Mouse (Mus musculus): ENCODE measurements at regions not wholly inside any gene's neighbourhood (a gene's known extent, or its start where the extent isn't known, plus 50 kb on each side); places are given as distances from the start of the nearest gene placed in this dataset.

DNA sequence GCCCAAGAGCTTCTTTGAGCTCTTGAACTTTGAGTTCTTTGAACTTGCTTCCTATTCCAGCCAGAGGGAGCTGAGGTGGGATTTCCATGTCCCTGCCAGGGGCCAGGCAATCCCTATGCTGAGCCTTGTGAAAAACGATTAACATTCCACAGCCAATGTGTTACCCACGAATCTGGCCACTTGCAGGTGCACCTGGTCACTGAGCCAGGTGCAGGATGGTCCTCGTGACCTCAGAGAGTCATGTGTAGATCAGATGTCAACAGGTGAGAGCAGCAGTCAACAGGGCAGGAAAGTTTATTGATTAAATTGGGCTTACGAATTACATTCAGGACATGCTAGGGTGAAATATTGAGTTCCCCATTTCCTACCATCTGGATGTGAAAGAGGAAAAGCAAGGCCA, 275.4 kb upstream of the Rsrc1 start:
- ATAC-seq (replicated peaks; ENCODE audit: low read depth, poor library complexity, severe bottlenecking), result no peak

DNA sequence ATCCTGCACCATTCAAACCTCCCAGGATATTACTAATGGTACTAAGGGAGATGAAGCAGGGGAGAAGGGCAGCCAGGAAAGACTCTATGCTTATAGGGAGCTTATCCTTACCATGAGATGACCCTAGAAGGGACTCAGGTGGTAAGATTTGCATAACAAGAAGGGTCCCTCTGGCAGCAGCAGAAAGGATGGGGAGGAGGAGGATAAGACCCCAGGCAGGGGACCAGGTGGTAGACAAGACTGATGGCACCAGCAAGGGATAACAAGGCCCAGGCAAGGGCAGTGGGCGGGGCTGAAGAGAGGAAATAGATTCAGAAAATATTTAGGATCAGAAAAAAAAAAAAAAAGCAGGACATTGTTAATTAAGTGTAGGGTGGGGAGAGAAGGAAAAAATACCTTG, 245.7 kb upstream of the Rsrc1 start:
- no peak for ATAC-seq (replicated peaks; ENCODE audit: low read depth, poor library complexity, severe bottlenecking)

DNA sequence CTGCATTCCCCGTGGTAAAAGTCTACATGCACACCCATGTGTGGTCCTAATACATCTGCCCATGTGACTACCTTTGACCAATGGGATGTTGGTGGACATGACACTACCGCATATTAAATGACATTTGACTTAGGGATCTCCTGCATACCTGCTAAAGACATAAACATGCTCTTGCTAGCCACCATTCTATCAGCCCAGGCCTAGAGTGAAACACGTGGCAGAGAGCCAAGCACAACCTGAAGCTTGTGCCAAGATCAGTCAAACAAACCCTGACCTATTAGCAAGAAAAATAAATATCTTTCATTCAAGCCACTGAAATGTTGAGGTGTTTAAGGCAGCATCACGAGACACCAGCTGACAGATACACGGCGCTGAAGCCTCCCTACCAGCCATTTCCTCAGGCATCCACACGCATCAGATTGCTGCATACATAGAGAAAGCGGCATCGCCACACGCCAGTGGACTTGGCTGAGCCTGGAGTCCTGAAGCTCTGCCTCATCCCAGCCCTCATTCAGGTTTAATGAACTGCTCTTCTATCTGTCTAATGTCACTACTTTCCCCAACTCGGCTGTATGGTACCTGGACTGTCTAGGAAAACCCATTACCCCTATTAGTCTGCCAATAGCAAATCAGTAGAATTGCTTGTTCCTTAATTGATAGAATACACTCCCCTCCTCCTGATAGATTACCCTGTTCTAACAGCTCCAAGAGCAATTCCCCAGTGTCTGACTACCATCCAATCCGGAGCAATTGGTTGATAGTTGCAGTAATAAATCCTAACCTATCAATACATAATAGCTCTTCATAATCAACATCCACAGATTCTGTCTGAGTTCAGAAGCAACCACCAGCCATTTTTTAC, 242.8 kb upstream of the Rsrc1 start:
- no peak for ATAC-seq (replicated peaks; ENCODE audit: low read depth, poor library complexity, severe bottlenecking)

DNA sequence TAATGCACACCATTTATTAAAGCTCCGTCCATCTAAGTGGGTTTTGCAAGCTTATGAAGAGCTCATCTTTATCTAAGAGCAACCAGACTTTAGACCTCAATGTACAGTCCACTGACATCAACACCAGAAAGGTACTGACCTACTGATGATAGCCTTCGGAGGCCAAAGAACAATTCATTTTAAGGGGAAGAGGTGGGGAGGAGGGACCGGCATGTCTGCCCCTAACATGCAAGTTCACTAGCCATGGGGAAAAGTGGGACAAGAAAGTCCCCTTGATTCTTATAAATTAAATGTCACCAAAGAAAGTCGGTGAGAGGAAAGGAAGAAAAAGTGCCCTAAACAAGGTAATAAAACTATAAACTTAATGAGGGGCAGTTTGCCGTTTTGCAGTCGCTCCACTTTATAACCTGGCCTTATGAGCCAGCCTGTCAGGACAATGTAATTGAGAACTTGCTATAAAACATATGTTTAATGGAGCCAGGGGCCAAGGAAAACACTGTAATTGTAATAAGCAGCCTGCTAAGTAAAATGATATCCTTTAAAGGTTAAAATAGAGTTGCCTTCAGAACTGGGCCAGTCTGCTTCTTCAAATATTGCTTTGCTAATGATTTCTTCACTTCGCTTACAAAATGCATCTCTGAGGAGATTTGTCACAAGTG, 241.7 kb upstream of the Rsrc1 start:
- ATAC-seq (replicated peaks; ENCODE audit: low read depth, poor library complexity, severe bottlenecking), result no peak

DNA sequence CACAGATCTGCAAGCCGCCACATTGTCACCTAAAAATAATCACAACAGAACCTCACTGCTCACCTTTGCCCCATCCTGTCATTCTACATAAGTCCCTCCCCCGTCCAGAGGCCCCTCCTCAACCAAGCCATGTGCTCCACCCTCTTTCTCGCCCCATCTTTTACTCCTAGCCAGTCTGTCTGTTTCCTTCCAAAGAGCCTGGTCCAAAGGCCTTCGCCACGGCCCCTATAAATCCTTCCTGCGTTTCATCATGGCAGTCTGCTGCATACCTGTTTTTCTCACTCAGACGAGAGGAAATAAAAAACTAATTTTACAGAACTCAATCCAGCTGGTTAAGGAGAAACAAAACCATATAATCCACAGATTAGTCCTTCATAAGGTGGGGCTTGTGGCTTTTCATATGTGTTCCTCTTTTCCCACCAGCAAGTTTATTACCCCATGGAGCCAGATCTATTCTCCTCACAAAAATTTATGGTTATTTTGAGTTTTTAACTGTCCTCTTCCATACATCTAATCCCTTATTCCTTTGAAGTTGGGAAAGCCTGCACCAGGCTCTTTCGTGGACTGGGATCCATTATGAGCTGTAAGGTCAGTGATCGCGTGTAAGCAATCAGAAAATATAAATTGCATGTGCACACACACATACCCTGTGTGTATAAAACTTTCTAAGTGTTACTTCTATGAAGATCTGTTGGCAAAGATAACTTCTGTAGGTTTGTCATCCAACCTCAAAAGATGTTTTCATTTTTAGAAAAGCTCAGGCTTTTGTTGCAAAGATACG, 236.9 kb upstream of the Rsrc1 start:
- ATAC-seq (replicated peaks; ENCODE audit: low read depth, poor library complexity, severe bottlenecking), result no peak

DNA sequence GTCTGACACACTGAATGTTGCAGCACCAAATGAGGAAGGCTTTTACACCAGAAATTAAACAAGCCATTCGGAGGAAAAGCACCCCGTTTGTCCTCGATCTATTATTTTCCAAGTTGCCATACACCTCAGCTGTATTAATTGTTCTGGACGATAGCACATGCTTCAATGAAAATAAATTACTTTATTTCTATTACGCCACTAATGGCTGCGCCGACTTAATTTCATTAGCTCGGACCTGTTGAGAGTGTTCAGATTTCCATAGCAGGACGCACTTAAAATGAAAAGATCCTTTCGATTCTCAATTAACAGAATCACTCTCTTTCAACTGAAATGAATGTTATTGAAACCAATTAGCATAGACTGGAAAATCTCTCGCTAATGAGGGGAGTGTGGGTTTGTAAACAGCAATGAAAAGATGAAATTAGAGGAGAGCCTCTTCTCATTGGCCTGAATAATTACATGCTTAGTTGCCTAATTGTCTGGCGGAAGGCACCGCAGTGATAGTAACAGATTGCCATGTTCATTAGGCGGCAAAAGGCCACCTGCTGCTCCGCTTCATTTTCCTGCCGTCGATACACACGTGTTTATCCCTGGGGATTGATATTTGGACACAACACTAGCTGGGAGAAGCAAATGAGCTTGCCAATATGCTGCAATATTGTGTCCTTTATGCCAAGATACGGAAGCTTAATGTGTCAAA, 234.7 kb upstream of the Rsrc1 start:
- no peak for ATAC-seq (replicated peaks; ENCODE audit: low read depth, poor library complexity, severe bottlenecking)

DNA sequence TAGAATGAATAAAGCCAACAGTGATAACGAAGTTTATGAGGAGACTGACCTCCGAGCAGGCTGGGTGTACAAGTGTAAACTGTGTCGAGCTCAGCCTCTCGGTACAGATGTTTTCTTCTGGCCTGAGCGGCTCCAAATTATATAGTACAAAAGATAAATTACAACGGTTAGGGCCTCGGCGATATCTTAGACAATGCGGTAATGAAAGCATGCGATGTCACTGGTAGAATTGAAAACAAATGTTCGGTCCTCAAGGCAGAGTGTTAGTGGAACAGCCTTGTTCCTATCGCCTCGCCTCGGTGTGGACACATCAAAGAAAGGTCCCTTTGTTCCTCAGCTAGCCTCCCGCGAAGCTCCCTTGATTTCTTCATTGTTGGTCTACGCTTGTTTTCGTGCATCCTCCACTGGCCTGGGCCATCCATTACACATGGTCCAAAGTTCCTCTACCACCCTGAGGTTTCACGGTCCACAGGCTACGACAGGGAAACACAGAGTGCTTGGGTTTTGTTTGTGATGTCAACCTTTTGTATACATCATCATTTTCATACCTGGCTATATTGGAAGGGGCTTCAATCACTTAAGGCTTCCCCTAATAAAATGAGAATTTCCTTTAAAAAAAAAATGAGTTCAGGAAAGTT, 234.0 kb upstream of the Rsrc1 start:
- no peak for ATAC-seq (replicated peaks; ENCODE audit: low read depth, poor library complexity, severe bottlenecking)

DNA sequence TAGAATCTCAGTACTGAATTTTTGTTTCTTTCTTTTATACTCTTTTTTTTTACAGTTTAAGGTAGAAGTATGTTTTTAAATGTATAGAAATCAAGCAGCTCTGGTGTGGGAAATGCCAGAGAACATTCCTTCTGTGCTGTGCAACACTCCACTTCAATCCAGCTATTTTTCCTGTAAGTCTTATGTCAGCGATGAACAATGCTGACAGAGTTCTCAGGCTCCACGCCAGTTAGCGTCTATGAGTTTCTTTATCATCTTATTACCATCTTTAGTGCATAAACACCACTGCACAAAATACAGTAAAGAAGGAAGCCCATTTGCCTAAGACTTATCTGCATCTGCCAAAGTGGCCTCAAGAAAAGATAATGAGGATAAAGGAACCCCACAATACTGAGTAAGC, 223.0 kb upstream of the Rsrc1 start:
- ATAC-seq (replicated peaks; ENCODE audit: low read depth, poor library complexity, severe bottlenecking), result no peak

DNA sequence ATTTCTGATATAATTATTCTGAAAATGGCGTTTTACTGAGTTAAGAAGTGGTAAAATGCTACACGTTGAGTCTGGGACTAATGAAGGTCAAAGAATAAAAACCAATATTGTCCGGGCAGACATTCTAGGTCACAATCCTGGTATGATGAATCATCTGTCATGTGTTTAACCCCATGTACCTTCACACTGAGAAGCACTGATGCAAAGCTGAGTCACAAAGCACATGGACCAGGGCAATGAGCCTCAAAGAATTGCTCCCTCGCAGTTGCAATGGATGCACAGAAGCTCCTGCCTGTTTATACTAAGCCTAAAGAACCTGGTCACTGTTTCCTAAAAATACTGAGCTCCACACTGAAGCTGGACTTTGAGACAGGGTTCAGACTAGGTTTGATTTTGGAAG, 221.3 kb upstream of the Rsrc1 start:
- ATAC-seq (replicated peaks; ENCODE audit: low read depth, poor library complexity, severe bottlenecking), result no peak

DNA sequence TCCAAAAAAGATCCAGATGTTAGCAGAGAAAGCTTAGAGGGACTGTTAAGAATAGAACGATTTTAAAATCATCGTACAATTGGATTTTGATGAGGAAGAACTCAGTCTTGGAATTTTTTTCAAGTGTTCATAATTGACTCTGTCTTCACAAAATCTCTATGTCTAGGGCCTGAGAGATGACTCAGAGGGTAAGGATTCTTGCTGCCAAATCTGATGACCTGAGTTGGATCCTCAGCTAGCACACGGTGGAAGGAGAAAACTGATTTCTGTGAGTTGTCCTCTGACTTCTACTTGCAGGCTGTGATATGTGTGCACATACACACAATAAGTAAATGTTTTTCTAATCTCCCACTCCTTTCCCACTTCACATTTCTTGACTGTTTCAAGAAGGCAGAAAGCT, 218.7 kb upstream of the Rsrc1 start:
- ATAC-seq (replicated peaks; ENCODE audit: low read depth, poor library complexity, severe bottlenecking), result no peak

DNA sequence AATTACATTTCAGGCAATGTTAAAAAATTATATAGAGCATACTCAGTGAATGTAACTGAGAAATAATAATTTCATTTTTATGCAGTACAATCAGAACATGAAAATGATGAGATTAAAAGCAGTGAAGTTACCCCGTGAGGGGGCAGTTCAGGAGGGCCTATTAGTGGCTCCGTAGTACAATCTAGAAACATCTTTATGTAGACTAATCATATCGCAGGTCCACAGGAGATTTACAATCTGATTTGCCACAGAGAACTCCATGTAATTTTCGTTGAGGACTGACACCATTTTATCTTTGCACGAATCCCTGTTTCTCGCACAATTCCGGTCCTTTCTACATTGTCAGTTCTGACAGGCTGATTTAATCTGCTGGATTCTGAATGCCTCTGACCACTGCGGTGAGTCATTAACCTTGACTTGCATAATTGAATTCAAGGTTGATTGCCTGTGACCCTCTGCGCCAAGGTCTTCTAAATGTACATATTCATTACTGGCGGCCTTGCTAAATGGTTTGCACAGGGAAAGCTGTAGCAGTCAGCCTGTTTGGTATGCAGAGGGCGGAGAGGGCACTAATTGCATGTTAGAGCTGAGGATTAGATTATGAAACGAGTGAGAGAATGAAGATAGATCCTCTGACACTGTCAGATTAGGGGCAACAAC, 183.7 kb upstream of the Rsrc1 start:
- ATAC-seq (replicated peaks; ENCODE audit: low read depth, poor library complexity, severe bottlenecking), result no peak

DNA sequence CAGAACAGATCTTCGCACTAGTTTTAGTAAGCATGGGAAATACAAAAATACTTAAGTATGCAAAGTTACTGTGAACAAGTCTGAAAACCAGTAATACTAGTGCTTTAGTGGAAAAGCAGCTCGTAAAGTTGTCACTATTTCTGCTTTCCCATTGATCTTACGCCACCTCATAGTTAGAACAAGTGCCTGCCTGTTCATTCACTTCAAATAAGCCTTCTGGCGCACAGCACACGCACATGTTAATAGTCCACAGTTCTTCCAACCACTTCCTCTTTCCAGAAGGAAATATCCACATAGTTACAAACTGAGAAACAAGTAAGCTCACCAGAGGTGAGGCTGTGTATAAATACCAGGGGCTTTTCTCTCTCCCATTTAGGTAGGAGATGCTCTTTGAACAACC, 182.9 kb upstream of the Rsrc1 start:
- no peak for ATAC-seq (replicated peaks; ENCODE audit: low read depth, poor library complexity, severe bottlenecking)

DNA sequence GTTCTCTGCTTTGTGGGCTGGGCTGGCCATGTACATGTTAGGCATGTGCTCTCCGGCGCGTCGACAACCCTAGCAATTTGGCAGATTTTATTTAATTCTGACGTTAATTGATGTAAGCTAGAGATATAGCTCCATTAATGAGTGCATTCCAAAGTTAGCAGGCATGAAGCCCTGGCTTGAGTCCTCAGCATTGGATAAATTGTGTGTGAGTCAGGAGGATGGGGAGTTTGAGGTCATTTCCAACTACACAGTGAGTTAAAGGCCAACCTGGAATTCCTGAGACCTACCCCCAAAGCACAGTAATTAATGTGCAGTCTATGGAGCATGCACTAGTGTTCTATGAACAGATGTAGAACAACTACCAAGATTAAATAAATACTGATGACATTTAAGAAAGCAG, 178.7 kb upstream of the Rsrc1 start:
- ATAC-seq (replicated peaks; ENCODE audit: low read depth, poor library complexity, severe bottlenecking), result no peak

DNA sequence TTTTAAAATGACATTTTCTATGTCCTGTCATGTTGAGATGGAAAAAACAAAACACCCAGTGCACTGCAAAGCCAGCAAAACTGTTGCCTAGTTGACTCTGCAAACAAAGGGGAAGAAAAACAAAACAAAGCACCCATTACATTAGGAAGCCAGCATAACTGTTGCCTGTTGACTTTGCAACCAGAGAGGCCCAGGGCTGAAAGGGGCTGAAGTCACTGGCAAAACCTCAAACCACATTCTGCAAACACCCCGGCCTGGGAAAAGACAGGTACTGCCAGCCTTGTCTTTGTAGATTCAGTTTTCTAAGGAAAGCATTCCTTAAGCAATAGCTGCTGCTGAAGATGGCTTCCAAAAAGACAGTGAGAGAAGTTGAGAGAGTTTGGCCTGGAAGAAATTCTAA, 175.0 kb upstream of the Rsrc1 start:
- ATAC-seq (replicated peaks; ENCODE audit: low read depth, poor library complexity, severe bottlenecking), result no peak

DNA sequence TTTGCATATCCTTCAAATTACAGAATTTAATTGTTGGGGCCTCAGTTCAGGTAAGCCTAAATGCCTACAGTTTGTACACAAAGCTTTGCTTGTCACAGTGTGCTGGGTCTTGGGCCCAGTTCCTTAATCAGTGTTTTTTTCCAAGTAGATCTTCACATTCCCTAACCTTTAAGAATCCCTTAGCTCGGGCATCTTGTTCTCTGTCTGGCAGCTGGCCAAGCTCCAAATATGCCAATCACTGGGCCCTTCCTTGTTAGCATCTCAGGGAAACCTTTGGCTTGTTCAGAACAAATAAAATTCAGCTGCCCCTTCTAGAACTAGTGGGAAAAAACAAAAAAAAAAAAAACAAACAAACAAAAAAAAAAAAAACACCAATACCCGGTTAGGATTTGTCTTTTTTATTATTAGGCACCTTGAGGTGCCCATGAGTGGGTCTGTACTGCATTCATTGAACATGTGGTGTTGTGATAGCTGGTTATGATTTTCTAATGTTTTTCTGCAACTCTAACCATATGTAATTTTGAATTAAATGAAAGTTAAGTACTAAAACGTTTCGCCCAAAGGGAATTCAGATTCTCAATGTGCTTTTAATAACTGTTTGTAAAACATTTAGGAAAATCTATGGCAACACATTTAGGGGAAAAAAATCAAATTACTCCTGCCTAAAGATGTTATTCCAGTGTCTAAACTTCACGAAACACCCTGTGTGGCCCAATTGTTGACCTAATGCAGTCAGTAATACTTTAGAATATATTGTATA, 168.3 kb upstream of the Rsrc1 start:
- ATAC-seq (replicated peaks; ENCODE audit: low read depth, poor library complexity, severe bottlenecking), result no peak

DNA sequence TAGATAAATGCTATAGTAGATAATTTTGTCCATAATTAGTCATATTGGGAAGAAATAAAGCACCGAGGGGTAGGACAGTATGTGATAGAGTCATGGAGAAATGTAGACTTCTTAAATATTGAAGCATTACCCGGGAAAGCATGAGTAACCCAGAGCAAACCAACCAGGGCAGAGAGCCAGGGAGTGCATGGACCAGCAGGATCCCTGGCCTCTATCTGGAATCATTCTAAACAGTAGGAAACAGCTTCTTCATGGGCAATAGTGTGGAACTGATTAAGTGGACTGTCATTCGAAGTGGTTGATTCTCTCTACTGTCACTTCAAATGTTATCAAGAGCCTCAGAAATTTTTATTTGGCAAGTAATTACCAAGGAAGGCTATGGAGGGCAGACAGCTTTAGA, 155.4 kb upstream of the Rsrc1 start:
- no peak for ATAC-seq (replicated peaks; ENCODE audit: low read depth, poor library complexity, severe bottlenecking)

Data from common myeloid progenitor, adult 5-6 weeks (primary cell).